Mouse (Mus musculus): Measurements from ENCODE around the gene 1700123O20Rik.
A peak's percentile ranks its signal among the peaks of the same experiment; 100 is the strongest.

The 1700123O20Rik gene

DNA sequence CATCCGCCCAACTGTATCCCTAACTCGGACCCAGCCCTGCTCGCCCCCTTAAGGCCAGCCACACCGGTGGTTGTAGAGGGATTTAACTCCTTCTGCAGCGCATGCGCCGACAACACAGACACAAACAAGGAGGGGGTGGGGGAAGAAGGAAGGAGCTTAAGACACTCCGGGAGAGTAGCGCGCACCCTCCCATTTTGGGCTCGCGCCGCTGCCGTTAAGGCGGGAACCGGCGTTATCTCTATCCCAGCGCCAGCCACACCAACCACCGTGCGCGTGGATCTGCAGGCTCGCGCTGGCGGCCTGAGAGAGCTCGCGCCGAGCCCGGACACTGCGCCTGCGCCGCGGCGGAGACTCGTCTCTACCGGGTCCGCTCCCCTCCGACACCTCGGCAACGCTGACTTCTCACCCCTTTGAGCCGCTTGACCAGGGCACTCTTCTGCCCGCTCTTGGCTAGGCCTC, at the start of gene 1700123O20Rik:
1700123O20Rik (plus strand) TSS at position 154 of the 459 bp plus-strand sequence.
- peak; percentile 88 for DNase-seq (ENCODE audit: low spot score)

DNA sequence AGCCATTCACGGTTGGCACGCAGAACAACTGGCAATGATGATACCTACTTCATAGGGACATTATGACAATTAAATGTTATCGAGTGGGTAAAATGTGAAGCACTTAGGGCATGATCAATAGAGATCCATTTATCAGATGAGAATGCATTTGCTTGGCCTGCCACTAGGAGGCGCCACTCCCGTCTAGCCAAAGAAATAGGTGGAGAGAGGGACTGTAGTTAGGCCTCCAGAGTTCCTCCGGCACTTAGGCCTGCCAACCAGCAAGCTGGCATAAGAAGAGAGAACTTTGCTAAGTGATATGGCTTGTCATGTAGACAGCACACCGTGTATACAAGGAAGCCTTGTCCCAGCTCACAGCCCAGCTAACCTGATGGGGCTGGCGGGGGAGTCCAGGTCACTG, 49.1 kb upstream of the 1700123O20Rik start:
- peak; percentile 77 for DNase-seq (ENCODE audit: low spot score)

DNA sequence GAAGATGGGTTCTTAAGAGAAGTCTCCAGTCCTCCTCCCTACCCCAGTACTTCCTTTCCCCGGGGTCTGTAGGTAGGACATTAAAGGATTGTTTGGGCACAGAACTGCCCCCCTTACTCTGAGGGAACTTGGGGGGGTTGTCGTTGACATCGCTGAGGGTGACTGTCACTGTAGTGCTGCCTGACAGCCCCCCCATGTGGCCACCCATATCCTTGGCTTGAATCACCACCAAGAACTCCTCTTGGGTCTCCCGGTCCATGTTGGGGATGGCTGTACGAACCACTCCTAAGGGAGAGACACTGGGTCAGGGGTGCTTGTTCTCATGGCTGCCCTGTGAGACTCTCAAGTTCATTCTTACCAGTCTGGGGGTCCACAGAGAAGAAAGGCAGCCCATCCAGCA, 47.8 kb upstream of the 1700123O20Rik start:
- DNase-seq (ENCODE audit: low spot score): no peak

DNA sequence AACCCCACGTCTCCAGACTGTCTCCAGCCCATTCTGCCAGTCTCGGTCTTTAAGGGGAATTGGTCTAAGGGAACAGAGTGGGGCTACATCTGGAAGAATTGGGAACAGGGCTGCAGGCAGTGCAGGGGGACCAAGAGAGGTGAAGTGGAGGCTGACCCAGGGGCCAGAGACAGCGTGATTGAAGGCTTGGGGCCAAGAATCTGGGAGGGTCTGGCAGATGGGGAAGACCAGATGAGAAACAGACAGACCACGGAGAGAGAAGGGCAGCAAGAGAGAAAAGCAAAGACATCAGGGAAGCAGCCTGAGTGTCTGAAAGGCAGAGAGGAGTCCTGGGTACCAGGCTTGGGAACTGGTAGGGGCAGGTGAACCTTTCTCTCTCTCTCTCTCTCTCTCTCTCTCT, 45.9 kb upstream of the 1700123O20Rik start:
- DNase-seq (ENCODE audit: low spot score): no peak

DNA sequence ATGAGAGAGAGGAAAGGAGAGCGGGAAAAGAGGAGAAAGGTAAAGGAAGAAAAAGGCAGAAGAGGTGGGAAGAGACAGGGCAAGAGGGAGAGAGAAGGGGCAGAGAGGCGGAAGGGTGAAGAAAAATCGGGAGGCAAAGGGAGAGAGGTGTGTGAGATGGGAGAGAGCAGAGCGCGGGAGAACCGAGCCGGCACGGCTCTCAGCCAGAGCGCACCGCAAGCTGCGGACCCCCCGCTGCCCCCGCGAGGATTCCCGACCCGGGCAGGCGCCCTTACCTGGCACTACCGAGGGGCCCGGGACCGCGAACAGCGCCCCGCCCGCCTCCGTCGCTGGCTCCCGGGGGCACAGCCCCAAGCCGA, 45.1 kb upstream of the 1700123O20Rik start, which contains the start of gene Gm17606:
Gm17606 (plus strand) TSS at position 7 of the 359 bp plus-strand sequence.
- DNase-seq (ENCODE audit: low spot score): no peak

DNA sequence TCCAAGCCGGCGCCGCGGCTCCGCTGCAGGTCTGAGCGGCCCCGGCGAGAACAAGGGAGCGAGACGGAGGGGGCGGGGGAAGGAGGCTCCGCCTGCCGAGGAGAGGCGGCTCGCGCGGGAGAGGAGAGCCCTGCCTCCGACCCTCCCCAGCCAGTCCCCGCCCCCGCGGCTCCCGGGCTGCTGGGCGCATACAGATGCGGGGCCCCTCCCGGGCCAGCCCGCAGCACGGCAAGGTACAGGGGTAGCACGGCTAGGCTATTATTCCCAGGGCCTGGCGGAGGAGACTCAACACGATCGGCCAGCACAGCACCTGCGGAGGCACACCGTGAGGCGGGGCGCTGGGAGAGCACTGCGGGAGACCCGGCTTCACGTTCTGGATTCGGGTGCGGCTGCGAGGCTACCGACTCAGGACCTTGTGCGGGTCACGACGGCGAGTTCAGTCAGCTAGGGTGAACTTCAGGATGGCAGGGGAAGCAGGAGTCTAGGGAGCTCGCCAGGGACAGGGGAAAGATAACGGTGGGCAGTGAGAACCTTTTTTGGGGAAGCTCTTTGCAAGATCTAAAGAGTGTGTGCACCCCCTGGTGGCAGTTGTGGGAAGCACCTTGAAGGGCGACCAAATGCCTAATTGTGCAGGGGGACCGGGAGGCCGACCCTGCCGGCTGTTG, 44.6 kb upstream of the 1700123O20Rik start, which contains the start of gene Cdh24:
Cdh24 (minus strand) TSS at position 60 of the 665 bp plus-strand sequence.
- DNase-seq (ENCODE audit: low spot score): peak; percentile 93

DNA sequence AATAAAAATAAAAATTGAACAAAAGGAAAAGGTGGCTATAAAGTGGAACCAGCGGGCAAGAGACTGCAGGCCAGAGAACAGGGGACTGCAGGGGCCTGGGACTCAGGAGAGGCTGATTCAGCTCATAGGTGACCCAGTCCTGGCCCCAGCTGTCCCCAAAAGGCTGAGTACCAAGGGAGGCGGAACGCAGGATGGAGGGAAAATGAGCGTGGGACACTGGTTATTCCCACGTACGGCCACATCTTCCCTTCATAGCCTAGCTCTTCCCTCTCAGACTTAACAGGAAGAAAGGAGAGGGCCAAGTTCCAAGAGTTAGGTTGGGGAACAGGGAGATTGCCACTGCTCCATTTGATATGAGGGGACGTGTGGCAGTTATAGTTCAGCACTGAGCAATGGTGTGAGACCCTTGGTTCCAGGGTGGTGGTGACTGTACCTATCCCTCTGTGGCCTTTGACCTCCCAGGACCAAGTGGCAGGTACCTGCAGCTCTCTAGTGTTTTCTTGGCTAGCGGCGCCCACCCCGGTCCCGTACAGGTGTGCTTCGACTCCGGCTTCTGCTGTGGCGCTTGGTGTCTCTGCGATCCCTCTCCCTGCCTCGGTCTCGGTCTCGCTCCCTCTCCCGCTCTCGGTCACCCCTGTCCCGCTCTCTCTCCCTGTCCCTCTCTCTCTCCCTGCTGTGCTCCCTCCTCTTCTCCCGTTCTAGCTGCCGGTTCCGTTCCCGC, 43.6 kb upstream of the 1700123O20Rik start:
- DNase-seq (ENCODE audit: low spot score): no peak

DNA sequence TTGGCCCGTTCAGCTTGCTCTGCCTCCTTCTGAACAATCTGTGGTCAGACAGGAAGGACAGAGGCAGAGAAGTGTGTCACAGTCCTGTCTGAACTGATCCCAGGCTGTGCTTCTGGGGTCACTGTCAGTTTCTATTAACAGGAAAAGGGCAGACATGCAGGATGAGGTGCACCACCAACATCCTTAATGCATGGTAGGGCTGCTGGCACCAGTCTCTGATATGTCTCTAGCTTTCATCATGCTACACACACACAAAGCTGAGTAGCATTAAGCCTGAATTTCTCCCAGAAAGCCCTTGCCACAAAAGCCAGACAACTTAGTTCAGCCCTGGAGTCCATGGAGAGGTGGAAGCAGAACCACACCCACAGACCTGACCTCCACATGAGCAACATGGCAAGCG, 43.0 kb upstream of the 1700123O20Rik start:
- no peak for DNase-seq (ENCODE audit: low spot score)

DNA sequence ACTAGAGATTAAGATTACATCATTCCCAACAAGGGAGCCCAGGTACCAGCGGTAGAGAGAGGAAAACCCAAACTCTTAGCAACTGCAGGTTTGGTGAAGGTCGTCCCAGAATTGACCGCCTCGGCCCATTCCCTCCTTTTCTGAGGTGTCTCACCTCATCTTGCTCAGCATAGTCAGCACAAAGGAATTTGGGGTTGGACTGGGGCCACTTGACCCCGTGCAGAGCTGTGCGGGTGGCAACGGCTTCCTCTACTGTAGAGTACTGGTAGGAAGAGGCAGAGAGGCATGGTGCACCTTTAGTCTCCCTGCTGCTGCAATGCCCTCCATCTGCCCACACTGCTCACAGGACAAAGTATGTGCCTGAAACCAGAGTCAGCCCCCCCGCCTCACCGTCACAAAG, 41.7 kb upstream of the 1700123O20Rik start:
- no peak for DNase-seq (ENCODE audit: low spot score)

DNA sequence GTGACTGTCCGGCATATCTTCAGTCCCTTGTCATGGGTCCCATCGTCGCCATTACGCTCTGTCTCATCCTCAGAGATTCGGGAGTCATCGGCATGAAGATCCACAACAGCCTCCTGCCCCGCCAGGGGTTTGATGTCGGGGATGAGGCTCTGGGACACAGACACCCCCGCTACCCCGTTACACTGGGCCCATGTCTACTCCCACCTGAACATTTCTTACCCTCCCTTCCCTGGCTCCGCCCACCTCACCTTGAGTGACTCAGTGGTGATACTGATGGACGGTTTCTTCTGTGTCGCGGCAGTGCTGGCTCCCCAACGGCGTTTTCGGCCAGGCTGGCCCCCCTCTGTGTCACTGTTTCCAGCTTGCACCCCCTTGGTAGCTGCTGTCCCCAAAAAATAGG, 39.6 kb upstream of the 1700123O20Rik start:
- no peak for DNase-seq (ENCODE audit: low spot score)

DNA sequence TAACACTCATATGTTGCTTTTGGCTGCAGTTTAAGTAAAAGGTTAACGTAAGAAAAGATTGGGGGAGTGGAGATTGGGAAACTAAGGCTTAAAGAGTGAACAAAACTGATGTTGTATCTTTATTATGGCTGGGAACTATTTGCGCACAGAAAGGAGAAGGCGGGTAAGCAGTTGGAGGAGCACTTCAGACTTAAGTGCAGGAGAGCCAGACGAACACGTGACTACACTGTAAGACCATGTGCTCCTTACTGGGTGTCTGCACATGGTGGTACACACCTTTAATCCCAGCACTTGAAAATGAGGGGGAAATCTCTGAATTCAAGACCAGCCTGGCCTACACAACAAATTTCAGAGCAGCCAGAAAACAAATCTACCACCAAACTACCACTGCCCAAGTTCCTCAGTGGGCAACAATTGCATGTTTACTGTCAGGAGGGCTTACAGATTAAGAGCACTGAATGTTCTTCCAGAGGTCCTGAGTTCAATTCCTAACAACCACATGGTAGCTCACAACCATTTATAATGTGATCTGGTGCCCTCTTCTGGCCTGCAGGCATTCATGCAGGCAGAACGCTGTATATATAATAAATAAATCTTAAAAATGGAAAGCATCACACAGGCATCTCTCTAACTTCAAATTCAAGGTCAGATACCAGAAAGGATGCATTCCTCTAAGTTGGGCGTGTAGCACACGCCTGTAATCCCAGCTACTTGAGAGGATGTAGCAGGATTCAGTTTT, 38.9 kb upstream of the 1700123O20Rik start:
- no peak for DNase-seq (ENCODE audit: low spot score)

DNA sequence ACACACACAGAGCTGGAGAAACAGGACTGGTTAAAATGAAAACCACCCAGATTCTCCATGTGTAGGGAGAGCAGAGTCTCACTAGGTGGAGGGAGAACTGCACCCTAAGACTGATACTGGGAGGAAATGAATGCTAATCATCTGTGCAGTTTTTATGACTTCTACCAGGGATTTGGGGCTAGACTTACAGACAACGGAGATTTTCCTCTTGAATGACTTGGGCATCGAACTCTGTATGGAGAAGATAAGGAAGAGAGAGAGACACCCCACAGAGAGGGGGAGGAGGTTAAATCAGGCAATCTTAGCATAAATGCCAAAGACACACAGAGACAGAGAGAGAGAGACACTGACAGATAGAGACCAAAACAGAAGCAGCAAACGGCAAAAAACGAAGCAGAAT, 38.1 kb upstream of the 1700123O20Rik start:
- DNase-seq (ENCODE audit: low spot score): no peak

DNA sequence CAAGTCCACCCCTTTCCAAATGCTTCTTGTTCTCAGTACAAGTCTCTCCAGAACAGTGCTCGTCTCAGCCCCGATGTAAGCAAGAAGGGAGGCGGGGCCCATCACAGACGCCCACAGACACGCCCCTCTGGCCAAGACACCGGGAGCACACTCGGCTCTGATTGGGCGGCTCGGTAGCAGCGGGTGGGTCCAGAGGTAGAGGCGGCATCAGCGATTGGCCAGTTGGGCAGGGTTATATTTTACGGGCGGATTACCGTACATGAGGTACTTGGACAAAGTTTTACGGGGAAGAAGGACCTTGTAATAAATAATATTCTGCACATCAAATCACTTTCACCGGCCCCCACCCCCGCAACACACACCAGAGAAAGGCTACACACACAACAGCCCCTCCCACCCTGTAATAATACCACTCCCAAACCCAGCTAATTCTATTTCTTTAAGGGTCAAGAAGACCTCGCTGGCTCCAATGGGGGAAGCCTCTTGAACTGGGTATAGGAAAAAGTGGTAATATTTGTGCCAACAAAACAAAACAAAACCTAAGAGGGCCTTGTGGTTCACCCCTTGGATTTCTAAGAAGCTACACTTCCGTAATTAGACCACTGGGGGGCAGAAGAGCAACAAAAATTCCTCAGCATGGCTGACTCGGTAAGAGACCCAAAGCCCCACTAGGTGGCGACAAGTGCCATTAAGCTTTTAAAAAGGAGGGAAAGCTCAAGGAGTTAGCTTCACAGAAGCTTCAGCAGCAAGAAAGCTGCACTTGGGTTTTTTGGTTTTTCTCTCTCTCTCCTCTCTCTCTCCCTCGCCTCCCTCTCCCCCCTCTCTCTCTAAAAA, 35.2 kb upstream of the 1700123O20Rik start:
- peak; percentile 99 for DNase-seq (ENCODE audit: low spot score)

DNA sequence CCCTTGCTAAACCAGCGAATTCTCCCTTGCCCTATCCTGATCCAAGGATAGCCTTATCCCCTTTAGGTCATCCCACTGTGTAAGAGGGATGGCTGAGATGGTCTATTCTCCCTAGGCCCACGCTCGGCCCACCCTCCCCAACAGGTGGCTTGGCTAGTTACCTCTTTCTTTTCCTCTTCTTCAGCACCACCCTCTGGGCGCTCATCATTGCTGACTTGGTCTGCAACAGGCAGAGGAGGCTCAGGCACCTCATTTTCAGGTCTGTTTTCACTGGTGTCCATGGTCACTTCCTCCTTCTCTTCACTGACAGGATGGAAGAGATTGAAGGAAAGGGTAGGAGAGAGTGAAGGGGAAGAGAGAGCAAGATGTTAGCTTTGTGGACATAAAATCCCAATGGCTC, 34.5 kb upstream of the 1700123O20Rik start:
- DNase-seq (ENCODE audit: low spot score): no peak

DNA sequence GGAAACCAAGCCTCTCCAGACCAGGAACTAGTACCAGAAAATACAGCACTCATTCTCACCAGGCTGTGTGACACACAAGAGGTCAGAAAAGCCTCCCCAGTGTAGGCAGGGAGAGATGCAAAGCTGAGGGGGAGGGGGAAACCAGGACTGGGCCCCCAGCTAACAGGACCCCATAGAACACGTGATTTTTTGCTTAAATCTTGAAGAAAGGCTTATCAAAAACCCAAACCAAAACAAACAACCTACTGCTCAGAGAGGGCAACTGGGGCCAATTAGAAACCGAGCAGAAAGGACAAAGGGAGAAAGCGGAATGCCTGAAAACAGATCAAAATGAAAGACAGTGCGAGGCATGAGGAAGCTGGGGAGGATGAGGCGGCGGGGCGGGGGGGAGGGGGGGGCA, 33.2 kb upstream of the 1700123O20Rik start:
- DNase-seq (ENCODE audit: low spot score): no peak

DNA sequence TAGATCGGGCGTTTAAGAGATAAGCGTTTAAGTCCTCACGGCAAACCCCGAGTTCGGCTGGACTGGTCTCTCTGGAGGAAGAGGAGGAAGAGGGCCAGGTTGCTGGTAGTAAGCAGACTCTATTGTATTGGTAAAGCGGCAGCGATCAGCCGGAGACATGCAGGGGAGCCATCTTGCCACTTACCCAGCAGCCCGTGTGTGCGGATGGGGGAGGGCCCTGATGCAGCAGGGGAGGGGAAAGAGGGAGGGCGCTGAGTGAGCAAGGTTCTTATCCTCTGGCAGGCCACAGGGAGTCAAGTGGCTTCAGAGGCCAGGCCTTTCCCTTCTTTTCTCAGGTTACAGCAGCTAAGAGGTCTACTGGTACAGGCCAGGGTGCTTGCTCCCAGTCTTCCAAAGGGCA, 32.5 kb upstream of the 1700123O20Rik start:
- DNase-seq (ENCODE audit: low spot score): peak; percentile 84

DNA sequence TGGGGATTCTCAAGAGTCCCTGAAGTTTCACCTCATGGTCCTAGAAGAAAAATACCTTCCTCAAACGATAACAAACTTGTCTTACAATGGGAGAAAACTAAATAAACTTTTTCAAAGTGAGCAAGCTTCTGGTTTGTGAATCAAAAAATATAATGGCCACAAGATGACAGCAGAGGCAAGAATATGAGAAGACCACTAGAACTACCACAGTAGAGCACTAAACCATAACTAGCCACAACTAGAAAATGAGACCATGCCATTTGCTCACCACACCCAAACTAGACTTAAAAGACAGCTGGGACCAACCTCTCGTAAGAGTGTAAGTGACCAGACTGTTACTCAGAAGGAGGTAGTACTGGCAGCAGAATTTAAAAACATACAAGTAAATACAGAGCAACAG, 26.0 kb upstream of the 1700123O20Rik start:
- peak; percentile 86 for DNase-seq (ENCODE audit: low spot score)

DNA sequence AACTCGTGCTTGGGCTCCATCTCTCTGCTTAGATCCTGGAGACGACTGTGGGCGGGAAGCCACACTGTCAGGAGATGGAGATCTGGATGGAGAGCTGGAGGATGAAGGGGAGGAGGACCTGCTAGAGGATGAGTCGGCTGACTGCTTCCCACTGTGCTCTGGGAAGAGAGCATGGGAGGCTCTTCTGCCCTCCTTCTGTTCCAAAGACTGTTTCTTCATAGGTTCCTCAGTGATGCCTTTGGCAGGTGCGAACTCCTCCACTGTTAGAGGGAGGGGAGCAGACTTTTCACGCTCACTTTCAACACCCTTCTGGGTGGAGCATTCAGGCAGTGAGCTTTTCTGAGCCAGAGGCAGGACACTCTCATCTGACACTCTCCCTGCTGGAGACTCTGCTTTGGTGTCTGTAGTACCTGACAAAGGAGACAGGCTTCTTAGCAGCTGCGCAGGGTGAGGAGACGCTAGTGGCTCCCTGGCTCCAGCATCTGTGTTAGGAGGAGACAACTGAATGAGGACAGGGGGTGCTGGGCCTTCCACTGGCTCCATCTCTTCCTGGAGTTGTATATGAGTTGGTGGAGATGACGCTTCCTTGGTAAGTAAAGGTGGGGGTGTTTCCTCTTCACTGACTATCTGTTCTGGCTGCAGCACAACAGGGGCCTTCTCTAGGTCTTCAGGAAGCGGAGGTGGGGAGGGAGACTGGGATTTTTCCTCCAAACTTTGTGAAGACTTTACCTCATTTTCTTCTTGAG, 21.4 kb upstream of the 1700123O20Rik start:
- DNase-seq (ENCODE audit: low spot score): no peak

DNA sequence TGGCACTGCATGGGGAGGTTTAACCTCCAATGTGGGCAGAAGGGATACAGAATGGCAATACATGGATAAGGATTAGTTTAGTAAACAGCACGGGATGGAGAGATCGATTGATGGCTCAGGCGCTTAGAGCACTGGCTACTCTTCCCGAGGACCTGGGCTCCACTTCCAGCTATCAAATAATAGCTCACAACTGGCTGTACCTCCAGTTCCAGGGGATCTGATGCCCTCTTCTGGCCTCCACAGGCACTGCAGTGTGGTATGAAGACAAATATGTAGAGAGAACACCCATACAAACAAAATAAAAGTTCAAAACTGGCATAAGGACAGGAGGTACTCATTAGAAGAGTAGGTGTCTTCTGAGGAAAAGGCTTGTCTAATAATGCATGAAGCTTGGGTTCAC, 16.6 kb upstream of the 1700123O20Rik start:
- peak; percentile 58 for DNase-seq (ENCODE audit: low spot score)

DNA sequence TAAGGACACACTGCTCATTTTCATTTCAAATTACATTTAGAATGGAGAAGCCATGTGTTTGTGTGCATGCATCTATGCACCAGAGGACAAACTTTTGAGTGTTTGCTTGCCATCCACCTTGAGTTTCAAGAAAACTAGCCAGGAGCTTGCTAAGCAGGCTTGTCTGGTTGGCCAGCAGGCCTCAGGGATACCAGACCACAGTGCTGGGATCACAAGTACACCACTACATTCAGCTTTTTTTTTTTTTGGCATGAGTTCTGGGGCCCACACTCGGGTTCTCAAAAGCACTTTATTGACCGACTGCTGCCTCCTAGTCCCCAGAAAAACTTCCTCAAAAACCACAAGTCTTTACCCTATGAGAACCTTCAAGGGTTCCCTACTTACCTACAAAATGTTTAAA, 11.7 kb upstream of the 1700123O20Rik start:
- DNase-seq (ENCODE audit: low spot score): no peak

DNA sequence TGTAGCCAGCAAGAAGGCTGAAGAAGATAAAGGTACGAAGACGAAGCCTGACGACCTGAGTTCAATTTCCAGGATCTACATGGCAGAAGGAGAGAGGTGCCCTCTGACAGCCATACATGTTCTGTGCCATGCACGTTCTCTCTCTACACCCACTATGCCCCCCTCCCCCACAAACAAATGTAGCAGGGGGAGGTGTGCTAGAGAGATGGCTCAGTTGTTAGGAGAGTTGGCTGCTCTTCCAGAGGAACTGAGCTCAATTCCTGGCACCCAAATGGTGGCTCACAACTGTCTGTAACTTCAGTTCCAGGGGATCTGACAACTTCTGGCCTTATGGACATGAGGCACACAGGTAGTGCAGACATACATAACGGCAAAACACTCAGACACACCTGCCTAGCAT, 9.7 kb upstream of the 1700123O20Rik start:
- no peak for DNase-seq (ENCODE audit: low spot score)

All from retina, embryonic 14.5 days (tissue).